ENCODE assay signal across 9 mouse cellular contexts in the genomic region with DNA sequence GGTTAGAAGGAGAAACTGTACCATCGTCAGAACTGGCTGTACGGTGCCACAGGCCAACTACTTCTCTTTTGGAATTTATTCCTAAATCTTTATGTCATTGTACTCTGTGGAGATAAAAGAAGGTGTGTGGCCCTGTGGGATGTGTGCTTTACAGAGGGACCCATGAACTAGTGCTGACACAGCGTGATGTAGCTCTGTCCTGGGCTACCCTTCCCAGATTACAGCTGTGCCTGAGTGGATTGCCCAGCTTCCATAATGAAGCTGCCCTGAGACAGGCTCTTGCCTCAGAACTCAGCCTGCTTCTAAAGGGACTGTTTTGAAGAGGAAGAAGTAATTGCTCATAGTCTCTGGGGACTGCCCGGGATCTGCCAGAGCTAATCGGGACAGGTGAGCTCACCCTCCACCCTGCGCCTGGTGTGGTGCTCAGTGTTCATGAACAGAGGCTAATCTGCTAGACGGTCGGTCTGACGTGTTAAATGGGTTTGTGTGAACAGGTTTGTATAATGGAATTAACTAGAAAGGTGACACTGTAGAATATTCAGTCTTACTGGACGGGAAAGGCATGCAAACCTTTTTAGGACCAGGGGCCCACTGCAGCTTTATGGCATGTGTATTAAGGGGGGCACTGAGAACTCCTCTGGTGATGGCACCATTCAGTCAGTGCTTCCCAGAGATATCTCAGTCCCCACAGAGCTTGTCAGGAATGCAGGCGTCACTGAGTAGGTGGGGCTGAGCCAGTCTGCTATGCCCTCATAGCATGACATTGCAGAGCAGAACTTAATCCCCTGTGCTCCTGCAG. TPM values are rescaled to one million over a fixed set of nuclear protein-coding genes. Genes with fewer than 3 reads are reported as not detected.
DNase-seq lines count a peak whose midpoint lies in the region; ATAC-seq lines count a peak whose summit lies in the region.
"Had no signal": no experiment of that assay in that cellular context is flagged by ENCODE, and none has a peak within 500 bp of the region (broad histone marks: within the 10 kb centered on the region; RNA-seq: fewer than 3 reads in every experiment).

No protein-coding gene starts in this region.

- H3K9ac ChIP-seq in kidney, embryonic 15.5 days: no peak overlapping the region
- peak overlapping the region; percentile 49 for H3K9ac ChIP-seq in heart, embryonic 16.5 days (ENCODE audit: low read length)
- no peak overlapping the region for H3K9ac ChIP-seq in midbrain, embryonic 16.5 days (ENCODE audit: low read depth, low read length)
- H3K9ac ChIP-seq: lung, embryonic 15.5 days had no signal

- H3K27ac ChIP-seq in kidney, embryonic 15.5 days: peak overlapping the region; percentile 37; the same call in 1 of the 2 replicates
- H3K27ac ChIP-seq in heart, embryonic 16.5 days (ENCODE audit: low read length): peak overlapping the region; percentile 96
- H3K27ac ChIP-seq in midbrain, embryonic 16.5 days (ENCODE audit: low read length): no peak overlapping the region; the same call in 1 of the 2 replicates
- H3K27ac ChIP-seq: lung, embryonic 15.5 days had no signal

- H3K27me3 ChIP-seq in kidney, embryonic 15.5 days: no peaks in the 10 kb centered on the region
- H3K27me3 ChIP-seq in heart, embryonic 16.5 days (ENCODE audit: control insufficient read depth, insufficient read depth, low read length): no peaks in the 10 kb centered on the region
- no peaks in the 10 kb centered on the region for H3K27me3 ChIP-seq in midbrain, embryonic 16.5 days (ENCODE audit: control insufficient read depth, insufficient read depth, low read depth, low read length)
- H3K27me3 ChIP-seq: lung, embryonic 15.5 days had no signal

- no peaks in the 10 kb centered on the region for H3K9me3 ChIP-seq in kidney, embryonic 15.5 days (replicated peaks)
- H3K9me3 ChIP-seq in heart, embryonic 16.5 days (replicated peaks; ENCODE audit: control insufficient read depth, low read length): no peaks in the 10 kb centered on the region
- no peaks in the 10 kb centered on the region for H3K9me3 ChIP-seq in midbrain, embryonic 16.5 days (replicated peaks; ENCODE audit: control insufficient read depth, low read length, poor library complexity, severe bottlenecking)
- H3K9me3 ChIP-seq: lung, embryonic 15.5 days had no signal

- no peak for DNase-seq in kidney, postnatal 4 days
- peak; percentile 34 for DNase-seq in c-Kit-positive CD71-positive TER-119-positive erythroid progenitor cells, embryonic 14.5 days (ENCODE audit: low spot score)
- no peak for DNase-seq in gastrocnemius, postnatal 14 days
- no peak for DNase-seq in testis, postnatal 14 days (ENCODE audit: low spot score)
- DNase-seq in cerebellum, adult 9-11 months: no peak

- WGBS in kidney, embryonic 15.5 days: 73% methylated on average over 11 of the region's 11 CpGs
- WGBS in heart, embryonic 16.5 days: 42% methylated on average over 11 of the region's 11 CpGs
- 39% methylated on average over 11 of the region's 11 CpGs for WGBS in midbrain, embryonic 16.5 days

- H3K4me2 ChIP-seq in kidney, embryonic 15.5 days: no peak overlapping the region
- peak overlapping the region; percentile 32 for H3K4me2 ChIP-seq in heart, embryonic 16.5 days (ENCODE audit: low read depth, low read length)
- H3K4me2 ChIP-seq in midbrain, embryonic 16.5 days (ENCODE audit: low read length): no peak overlapping the region
- H3K4me2 ChIP-seq: lung, embryonic 15.5 days had no signal

- peak; percentile 25; the same call in 1 of the 2 replicates for ATAC-seq in kidney, embryonic 15.5 days (replicated peaks; ENCODE audit: low FRiP score)
- ATAC-seq in heart, embryonic 16.5 days (replicated peaks; ENCODE audit: extremely low read depth, insufficient read depth, low FRiP score): peak; percentile 83
- peak; percentile 84 for ATAC-seq in midbrain, embryonic 16.5 days

- 0 out of 2 replicates have a peak, but pooled peaks cover 4% of the 10 kb centered on the region for H3K4me1 ChIP-seq in kidney, embryonic 15.5 days
- H3K4me1 ChIP-seq in heart, embryonic 16.5 days (ENCODE audit: control insufficient read depth, insufficient read depth, low read length): peaks cover 33% of the 10 kb centered on the region
- no peaks in the 10 kb centered on the region; the same call in 1 of the 2 replicates for H3K4me1 ChIP-seq in midbrain, embryonic 16.5 days (ENCODE audit: control insufficient read depth, insufficient read depth, low read length)
- H3K4me1 ChIP-seq: lung, embryonic 15.5 days had no signal

- no peak overlapping the region for H3K4me3 ChIP-seq in kidney, embryonic 15.5 days (replicated peaks)
- H3K4me3 ChIP-seq in heart, embryonic 16.5 days (ENCODE audit: low read length): no peak overlapping the region
- no peak overlapping the region for H3K4me3 ChIP-seq in midbrain, embryonic 16.5 days (ENCODE audit: low read depth, low read length)
- H3K4me3 ChIP-seq: lung, embryonic 15.5 days had no signal

- intact Hi-C loops in gastrocnemius, postnatal 14 days (cut with DNase I; ENCODE audit: low total_unique reads): loop anchor here (5.0 kb wide), 1 partner anchor 49 kb away; no protein-coding TSS in a partner anchor

- H3K36me3 ChIP-seq in kidney, embryonic 15.5 days: peaks cover 45% of the 10 kb centered on the region
- peaks cover 3% of the 10 kb centered on the region for H3K36me3 ChIP-seq in heart, embryonic 16.5 days (ENCODE audit: control insufficient read depth, insufficient read depth)
- H3K36me3 ChIP-seq in midbrain, embryonic 16.5 days (ENCODE audit: control insufficient read depth, insufficient read depth, low read length): peaks cover 4% of the 10 kb centered on the region

RNA-seq across cellular contexts. Expression of gene Mtmr12, which starts 41.7 kb away (rescaled TPM):
- 20.9 and 21.1 TPM in 2 replicates for polyA plus RNA-seq in kidney, embryonic 15.5 days (2015; fragmentation: Nextera tagmentation; extraction: Ambion mirVana)
- 13.0 and 13.1 TPM in 2 replicates for polyA plus RNA-seq in heart, embryonic 16.5 days (2015; fragmentation: Nextera tagmentation; extraction: Ambion mirVana)
- 8.1 TPM in 2 replicates for polyA plus RNA-seq in midbrain, embryonic 16.5 days (2015; fragmentation: Nextera tagmentation; extraction: Ambion mirVana)
- 1 to 10 TPM; 6.0 to 7.1 TPM for total RNA-seq in gastrocnemius, postnatal 14 days (2021)

Comparison
In these comparisons a context has a peak if more than half of its experiments do, and no peak if none do; other contexts are left out.
1. ATAC-seq: peak in every context shown above with its lines; median percentile 84 in midbrain, embryonic 16.5 days; 83 in heart, embryonic 16.5 days; 25 in kidney, embryonic 15.5 days.